Mouse (Mus musculus) heart, embryonic 10.5 days (tissue): ENCODE measurements around the gene Gse1. TPM values are rescaled to one million over a fixed set of nuclear protein-coding genes. Genes with fewer than 3 reads are reported as not detected.
A peak's percentile ranks its signal among the peaks of the same experiment; 100 is the strongest.

Experiments
- DNase-seq: peaks from one replicate; pipeline ENCODE4 v3.0.0-alpha.2; 2017; ENCODE audit warnings: low spot score
- H3K27ac ChIP-seq: fragments of 300-500 bp; sonication (generic); 2 replicates; pipeline ENCODE4 v1.5.1; 2016; ENCODE audit warnings: mild to moderate bottlenecking
- H3K27me3 ChIP-seq: fragments of 300-500 bp; sonication (generic); 2 replicates; pipeline ENCODE4 v1.6.1; 2016; ENCODE audit warnings: mild to moderate bottlenecking; ENCODE audit not compliant: poor library complexity, insufficient read depth, severe bottlenecking
- H3K36me3 ChIP-seq: fragments of 300-500 bp; sonication (generic); 2 replicates; pipeline ENCODE4 v1.6.1; 2016; ENCODE audit warnings: mild to moderate bottlenecking, moderate library complexity
- H3K4me1 ChIP-seq: fragments of 300-500 bp; sonication (generic); 2 replicates; pipeline ENCODE4 v1.6.1; 2016; ENCODE audit warnings: mild to moderate bottlenecking
- H3K4me3 ChIP-seq: fragments of 300-500 bp; sonication (generic); 2 replicates; pipeline ENCODE4 v1.5.1; 2016; ENCODE audit warnings: mild to moderate bottlenecking, moderate library complexity
- H3K9me3 ChIP-seq: fragments of 300-500 bp; sonication (generic); 2 replicates; pipeline ENCODE4 v1.6.1; 2016; ENCODE audit warnings: mild to moderate bottlenecking, moderate library complexity
- WGBS: fragments of 180-500 bp; shearing (Covaris S2); methylation state at CpG from one replicate; pipeline ENCODE4 v1.1.7; 2016; 5-methylcytosine and 5-hydroxymethylcytosine counted together
- polyA plus RNA-seq: library from polyadenylated mRNA; unstranded; fragments of >200 nt; fragmentation: Nextera tagmentation; extraction: Ambion mirVana; gene quantifications from 2 replicates; pipeline ENCODE4 v1.2.1, GENCODE M21; 2016

The Gse1 gene
- polyA plus RNA-seq: 12.2 and 13.7 TPM in 2 replicates

GRCm38 (mm10) chr8:120227891-120228591 lies at the start of gene Gse1:
Gene Gse1 (plus strand): TSS chr8:120228456.
- peak; percentile 88 for DNase-seq
- H3K27me3 ChIP-seq: peaks cover 46% of the 10 kb centered on the region
- H3K27ac ChIP-seq: peak within 1 kb of the TSS; percentile 88
- WGBS: 16% methylated on average over 50 of the region's 52 CpGs
- peaks cover 87% of the 10 kb centered on the region for H3K4me1 ChIP-seq
- peak within 1 kb of the TSS; percentile 75 for H3K4me3 ChIP-seq
- H3K36me3 ChIP-seq: no peaks in the 10 kb centered on the region
- no peaks in the 10 kb centered on the region for H3K9me3 ChIP-seq

GRCm38 (mm10) chr8:120179027-120179431 lies 49.2 kb upstream of the Gse1 start:
- peak; percentile 94 for DNase-seq
- Histone ChIP-seq H3K9me3 (no peaks in the 10 kb centered on the region), H3K36me3 (no peaks in the 10 kb centered on the region), H3K4me3 (peak overlapping the region; percentile 32), H3K27ac (peak overlapping the region; percentile 3; the same call in 1 of the 2 replicates), H3K27me3 (peaks cover 37% of the 10 kb centered on the region), H3K4me1 (peaks cover 48% of the 10 kb centered on the region)
- under 1% methylated on average over 10 of the region's 10 CpGs for WGBS

DNA sequence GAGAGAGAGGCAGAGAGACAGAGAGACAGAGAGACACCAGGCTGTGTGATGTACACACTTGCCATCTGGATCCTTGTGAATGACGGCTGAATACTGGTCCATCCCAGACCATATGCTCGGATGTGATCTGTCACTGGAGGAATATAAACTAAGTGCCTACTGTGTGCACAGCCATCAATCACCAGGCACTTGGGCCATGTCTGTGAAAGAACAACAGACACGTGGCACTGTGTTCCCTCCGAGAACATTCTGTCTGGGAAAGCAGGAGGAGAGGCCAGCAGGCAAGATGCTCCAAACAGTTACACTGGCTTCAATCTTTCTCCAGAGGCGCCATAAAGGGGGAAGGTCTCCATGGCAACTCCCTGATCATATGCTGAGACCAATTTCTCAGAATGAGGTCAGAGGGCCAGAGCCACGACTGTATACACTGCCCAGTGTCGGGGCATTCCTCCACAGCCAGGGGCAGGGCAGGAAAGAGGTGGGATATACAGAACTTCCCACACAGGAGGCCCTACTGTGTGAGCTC lies 47.7 kb upstream of the Gse1 start:
- H3K4me1 ChIP-seq: peaks cover 63% of the 10 kb centered on the region
- WGBS: 55% methylated on average over 7 of the region's 7 CpGs

GRCm38 (mm10) chr8:120181274-120181673 lies 47.0 kb upstream of the Gse1 start:
- peaks cover 14% of the 10 kb centered on the region for H3K27me3 ChIP-seq
- H3K9me3 ChIP-seq: no peaks in the 10 kb centered on the region
- H3K36me3 ChIP-seq: no peaks in the 10 kb centered on the region
- H3K4me1 ChIP-seq: peaks cover 68% of the 10 kb centered on the region
- H3K27ac ChIP-seq: no peak overlapping the region
- DNase-seq: no peak
- WGBS: 82% methylated on average over 5 of the region's 5 CpGs
- no peak overlapping the region for H3K4me3 ChIP-seq

More for the DNA sequence above, 47.7 kb upstream of the Gse1 start:
- H3K27ac ChIP-seq: 0 out of 2 replicates have a peak overlapping the region, but pooled peaks have one; percentile 17
- no peak overlapping the region for H3K4me3 ChIP-seq
- no peak for DNase-seq
- no peaks in the 10 kb centered on the region for H3K36me3 ChIP-seq
- no peaks in the 10 kb centered on the region for H3K9me3 ChIP-seq
- peaks cover 22% of the 10 kb centered on the region for H3K27me3 ChIP-seq

- no peak overlapping the region for H3K27ac ChIP-seq
- no peak for DNase-seq
- peaks cover 11% of the 10 kb centered on the region; the same call in 1 of the 2 replicates for H3K27me3 ChIP-seq
- H3K4me3 ChIP-seq: no peak overlapping the region
- WGBS: 63% methylated on average over 4 of the region's 4 CpGs
- H3K9me3 ChIP-seq: no peaks in the 10 kb centered on the region
- no peaks in the 10 kb centered on the region for H3K36me3 ChIP-seq
- H3K4me1 ChIP-seq: peaks cover 67% of the 10 kb centered on the region
Measured at GRCm38 (mm10) chr8:120181861-120182414, 46.3 kb upstream of the Gse1 start.

- no peak for DNase-seq
- H3K9me3 ChIP-seq: no peaks in the 10 kb centered on the region
- no peak overlapping the region for H3K4me3 ChIP-seq
- H3K36me3 ChIP-seq: no peaks in the 10 kb centered on the region
- peak overlapping the region; percentile 74; the same call in 1 of the 2 replicates for H3K27ac ChIP-seq
- H3K4me1 ChIP-seq: peaks cover 56% of the 10 kb centered on the region
- WGBS: 29% methylated on average over 9 of the region's 9 CpGs
- peaks cover 19% of the 10 kb centered on the region for H3K27me3 ChIP-seq
Measured at GRCm38 (mm10) chr8:120184366-120184765, 43.9 kb upstream of the Gse1 start.

- Histone ChIP-seq H3K27ac (peak overlapping the region; percentile 74), H3K27me3 (peaks cover 19% of the 10 kb centered on the region), H3K4me1 (peaks cover 63% of the 10 kb centered on the region), H3K4me3 (peak overlapping the region; percentile 13; the same call in 1 of the 2 replicates), H3K9me3 (no peaks in the 10 kb centered on the region), H3K36me3 (no peaks in the 10 kb centered on the region)
- WGBS: 39% methylated on average over 17 of the region's 17 CpGs
- no peak for DNase-seq
Measured at GRCm38 (mm10) chr8:120184850-120185792, 43.1 kb upstream of the Gse1 start.

DNA sequence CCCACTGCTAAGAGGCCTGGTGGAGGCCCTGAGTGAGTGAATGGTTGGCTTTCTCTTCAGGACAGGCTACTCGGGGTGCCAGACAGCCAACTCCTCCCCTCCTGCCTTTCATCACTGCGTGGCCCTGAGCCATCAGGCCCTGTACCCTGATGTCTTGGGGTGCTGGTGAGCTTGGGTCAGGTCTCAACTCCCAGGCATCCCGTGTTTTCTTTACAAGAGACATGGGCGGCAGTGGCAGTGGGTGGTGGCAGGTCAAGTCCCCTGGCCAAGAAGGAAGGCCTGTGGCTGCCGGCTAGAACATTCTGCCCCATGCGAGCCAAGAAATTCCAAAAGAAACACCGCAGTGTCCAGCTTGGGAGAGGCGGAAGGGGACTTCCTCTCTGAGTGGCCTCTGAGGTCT lies 41.8 kb upstream of the Gse1 start:
- H3K9me3 ChIP-seq: no peaks in the 10 kb centered on the region
- H3K27ac ChIP-seq: peak overlapping the region; percentile 74; the same call in 1 of the 2 replicates
- H3K4me1 ChIP-seq: peaks cover 68% of the 10 kb centered on the region
- WGBS: 70% methylated on average over 8 of the region's 8 CpGs
- no peak for DNase-seq
- H3K36me3 ChIP-seq: no peaks in the 10 kb centered on the region
- H3K27me3 ChIP-seq: peaks cover 12% of the 10 kb centered on the region
- H3K4me3 ChIP-seq: no peak overlapping the region

DNA sequence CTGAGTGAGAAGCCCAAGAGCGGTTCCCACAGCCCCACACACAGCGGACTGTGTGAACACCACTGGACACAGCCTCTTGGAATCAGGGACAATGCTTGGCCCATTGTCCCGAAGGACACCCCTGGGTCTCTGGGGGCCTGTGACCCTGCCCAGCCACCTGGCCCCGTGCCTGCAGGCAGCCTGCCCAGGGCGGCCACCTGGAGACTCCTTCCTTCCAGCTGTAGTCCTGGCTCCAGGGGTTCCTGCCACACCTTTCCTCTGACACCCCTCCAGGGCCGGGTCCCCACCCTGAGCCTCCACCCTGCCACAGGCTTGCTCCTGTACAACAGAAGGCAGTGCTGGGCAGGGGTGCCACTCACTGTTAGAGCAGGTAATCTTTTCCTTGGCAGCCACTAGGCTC lies 39.7 kb upstream of the Gse1 start:
- WGBS: 77% methylated on average over 6 of the region's 6 CpGs
- H3K4me1 ChIP-seq: peaks cover 66% of the 10 kb centered on the region
- no peak for DNase-seq
- H3K9me3 ChIP-seq: no peaks in the 10 kb centered on the region
- no peaks in the 10 kb centered on the region for H3K36me3 ChIP-seq
- peaks cover 11% of the 10 kb centered on the region for H3K27me3 ChIP-seq
- H3K27ac ChIP-seq: peak overlapping the region; percentile 47
- H3K4me3 ChIP-seq: no peak overlapping the region

GRCm38 (mm10) chr8:120189440-120189839 lies 38.8 kb upstream of the Gse1 start:
- 77% methylated on average over 6 of the region's 6 CpGs for WGBS
- Histone ChIP-seq H3K36me3 (no peaks in the 10 kb centered on the region), H3K9me3 (no peaks in the 10 kb centered on the region), H3K27ac (0 out of 2 replicates have a peak overlapping the region, but pooled peaks have one; percentile 4), H3K4me3 (no peak overlapping the region), H3K4me1 (peaks cover 57% of the 10 kb centered on the region), H3K27me3 (peaks cover 11% of the 10 kb centered on the region)
- no peak for DNase-seq

GRCm38 (mm10) chr8:120190107-120190809 lies 38.0 kb upstream of the Gse1 start:
- no peaks in the 10 kb centered on the region for H3K9me3 ChIP-seq
- H3K27ac ChIP-seq: peak overlapping the region; percentile 42; the same call in 1 of the 2 replicates
- no peak for DNase-seq
- no peaks in the 10 kb centered on the region for H3K36me3 ChIP-seq
- 79% methylated on average over 17 of the region's 17 CpGs for WGBS
- H3K27me3 ChIP-seq: peaks cover 11% of the 10 kb centered on the region
- H3K4me1 ChIP-seq: peaks cover 49% of the 10 kb centered on the region
- no peak overlapping the region for H3K4me3 ChIP-seq
